Mouse (Mus musculus): ENCODE results near the gene Ephb2.

DNA sequence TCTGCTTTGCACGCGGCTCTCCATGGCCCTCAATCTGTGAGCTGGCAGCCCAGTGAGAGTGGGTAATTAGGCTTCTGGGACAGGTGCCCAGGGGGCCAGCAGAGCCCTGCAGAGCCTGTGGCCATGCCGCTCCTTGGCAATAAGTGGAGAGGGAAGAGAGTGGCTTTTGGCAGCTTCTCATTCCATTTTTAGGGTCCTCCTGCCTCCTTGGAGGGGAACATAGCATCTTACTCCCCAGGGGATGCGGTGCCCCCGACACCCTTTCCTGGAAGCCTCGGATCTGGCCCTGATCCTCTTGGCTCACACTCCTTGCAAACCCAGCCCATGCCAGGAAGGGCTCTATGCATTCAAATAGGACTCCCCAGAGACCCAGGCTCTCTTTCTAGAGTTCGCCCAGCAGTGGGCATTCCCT, 119.2 kb downstream of the Ephb2 start:
- TF ChIP-seq GATA1 (IDR thresholded peaks at IDR 0.05; ENCODE audit: borderline replicate concordance, low read length) = no peak
- no peak for TF ChIP-seq CTCF (IDR thresholded peaks at IDR 0.05; ENCODE audit: low read depth, low read length)
- no peak for TF ChIP-seq GATA2 (IDR thresholded peaks at IDR 0.05; ENCODE audit: borderline replicate concordance, low read depth, low read length)
- TF ChIP-seq POLR2AphosphoS5 (IDR thresholded peaks at IDR 0.05; ENCODE audit: insufficient replicate concordance, low read depth, low read length) = no peak
